Mouse (Mus musculus) ES-E14 (cell line): ENCODE data around the gene Chmp4b.

Source experiments
- CHD2 ChIP-seq: IDR thresholded peaks from 2 replicates; pipeline ENCODE4 v1.6.1; 2014; ENCODE audit warnings: mild to moderate bottlenecking, low read depth, low read length, inconsistent platforms
- HCFC1 ChIP-seq: IDR thresholded peaks from 2 replicates; pipeline ENCODE4 v1.6.1; 2012; ENCODE audit warnings: low read length, inconsistent platforms, borderline replicate concordance; ENCODE audit not compliant: insufficient read depth
- ZC3H11A ChIP-seq: IDR thresholded peaks from 2 replicates; pipeline ENCODE4 v1.6.1; 2012; ENCODE audit warnings: low read depth, mild to moderate bottlenecking, inconsistent platforms, low read length, borderline replicate concordance

DNA sequence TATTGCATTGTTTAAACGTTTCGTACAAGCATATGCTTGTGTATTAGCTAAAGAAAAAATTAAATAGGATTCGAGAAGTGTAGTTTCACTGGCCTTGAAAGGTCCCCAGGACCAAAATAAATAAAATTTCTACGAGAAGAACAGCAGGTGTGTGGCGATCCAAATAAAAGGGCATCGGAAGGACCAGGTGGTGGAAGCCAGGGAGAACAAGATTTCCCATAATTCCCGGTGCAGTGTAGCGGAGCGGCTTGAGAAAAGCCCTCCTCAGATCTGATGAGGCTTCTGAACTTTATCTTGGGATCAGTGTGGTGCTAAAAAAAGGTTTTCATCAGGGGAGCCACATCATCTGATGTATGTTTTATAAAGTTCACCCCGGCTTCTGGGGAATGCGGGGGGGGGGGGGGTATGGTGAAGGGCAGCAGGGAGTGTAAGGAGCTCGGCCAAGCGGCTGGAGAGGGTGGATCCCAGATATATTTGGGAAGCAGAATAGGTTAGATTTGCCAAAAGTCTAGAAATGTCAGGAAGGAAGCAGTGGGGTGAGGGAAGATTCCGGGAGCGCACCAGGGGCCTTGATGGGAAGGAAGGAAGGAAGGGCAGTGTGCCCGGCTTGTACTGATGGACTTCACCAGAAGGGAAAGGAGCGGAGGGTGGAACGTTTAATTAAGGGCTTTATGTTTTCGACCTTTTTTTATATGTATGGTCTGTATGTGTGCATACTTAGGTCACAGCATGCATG is 36.5 kb upstream of the Chmp4b start:
- TF ChIP-seq CHD2: no peak
- no peak for TF ChIP-seq ZC3H11A
- TF ChIP-seq HCFC1: no peak
